Mouse (Mus musculus) urinary bladder, adult 18-20 months (tissue): ENCODE data around the gene 0610030E20Rik.

ENCODE experiments used
- DNase-seq, 2 experiments: peaks; one replicate each; pipeline ENCODE4 v3.0.0; 2022; ENCODE audit warnings: low spot score in 2 of 2, mixed read lengths in 2 of 2

The 0610030E20Rik gene

DNA sequence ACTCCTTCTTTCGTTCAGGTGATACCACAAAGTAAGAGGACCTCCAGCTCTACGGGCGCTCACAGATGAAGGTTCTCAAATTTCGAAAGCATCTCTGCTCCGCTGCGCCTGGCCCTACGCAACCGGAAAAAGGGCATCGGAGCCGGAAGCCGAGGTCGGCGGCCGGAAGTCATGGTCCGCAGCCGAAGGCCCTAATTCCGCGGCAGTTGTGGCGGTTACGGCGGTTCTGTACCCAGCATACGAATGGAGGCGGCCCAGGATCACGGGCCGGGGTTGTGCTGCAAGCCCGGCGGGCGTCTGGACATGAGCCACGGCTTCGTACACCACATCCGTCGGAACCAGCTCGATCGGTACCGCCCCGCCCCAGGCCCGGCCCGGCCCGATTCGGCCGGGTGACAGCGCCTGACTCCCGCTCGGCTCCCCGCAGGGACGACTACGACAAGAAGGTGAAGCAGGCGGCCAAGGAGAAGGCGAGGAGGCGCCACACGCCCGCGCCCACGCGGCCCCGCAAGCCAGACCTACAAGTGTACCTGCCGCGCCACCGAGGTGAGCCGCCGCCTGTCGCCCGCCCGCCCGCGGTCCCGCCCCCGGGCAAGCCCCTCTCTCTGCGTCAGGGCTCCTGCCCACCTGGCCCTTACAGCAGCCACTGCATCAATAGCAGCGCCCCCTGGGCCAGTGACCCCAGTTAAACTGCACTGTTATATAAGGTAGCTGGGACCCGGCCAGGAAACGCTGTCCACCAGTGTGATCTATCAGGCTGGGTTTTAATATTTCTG is at the start of gene 0610030E20Rik:
Gene 0610030E20Rik (plus strand): TSS at position 152 of the 776 bp plus-strand sequence.
- DNase-seq: peak; percentile 63 to 78

DNA sequence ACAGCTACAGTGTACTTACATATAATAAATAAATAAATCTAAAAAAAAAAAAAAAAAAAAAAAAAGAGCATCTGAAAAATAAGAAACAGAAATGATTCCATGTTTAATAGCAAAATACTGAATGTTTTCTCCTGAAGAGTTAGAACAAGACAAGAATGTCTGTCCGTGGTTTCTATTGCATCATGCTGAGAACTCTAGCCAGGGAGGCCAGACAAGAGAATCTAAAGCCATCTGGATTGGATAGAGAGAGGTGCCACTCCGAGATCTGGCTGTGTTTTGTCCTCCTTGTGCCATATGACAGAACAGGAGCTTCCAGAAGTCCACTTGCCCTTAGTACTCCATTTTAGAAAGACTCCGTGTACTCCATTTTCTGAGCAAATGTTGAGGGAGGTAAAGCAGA is 49.3 kb upstream of the 0610030E20Rik start:
- DNase-seq: no peak

GRCm38 (mm10) chr6:72302349-72302925 is 44.7 kb upstream of the 0610030E20Rik start:
- DNase-seq: no peak

DNA sequence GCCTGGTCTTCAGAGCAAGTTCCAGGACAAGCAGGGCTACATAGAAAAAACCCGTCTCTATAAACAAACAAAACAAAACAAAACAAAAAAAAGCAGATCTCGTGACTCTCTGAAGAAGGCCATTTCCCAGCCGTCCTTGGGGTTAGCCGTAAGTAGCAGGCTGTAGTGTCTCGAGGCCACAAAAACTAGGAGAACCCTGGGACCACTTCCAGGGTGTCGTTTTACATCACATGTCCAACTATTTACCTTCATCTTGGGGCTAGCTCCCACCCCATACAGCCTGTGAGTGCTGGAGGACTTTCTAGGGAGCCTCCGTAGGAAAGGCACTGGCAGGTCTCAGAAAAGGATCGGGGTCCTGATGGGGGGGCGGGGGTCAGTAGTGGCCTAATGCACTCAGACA is 43.6 kb upstream of the 0610030E20Rik start:
- DNase-seq: no peak

DNA sequence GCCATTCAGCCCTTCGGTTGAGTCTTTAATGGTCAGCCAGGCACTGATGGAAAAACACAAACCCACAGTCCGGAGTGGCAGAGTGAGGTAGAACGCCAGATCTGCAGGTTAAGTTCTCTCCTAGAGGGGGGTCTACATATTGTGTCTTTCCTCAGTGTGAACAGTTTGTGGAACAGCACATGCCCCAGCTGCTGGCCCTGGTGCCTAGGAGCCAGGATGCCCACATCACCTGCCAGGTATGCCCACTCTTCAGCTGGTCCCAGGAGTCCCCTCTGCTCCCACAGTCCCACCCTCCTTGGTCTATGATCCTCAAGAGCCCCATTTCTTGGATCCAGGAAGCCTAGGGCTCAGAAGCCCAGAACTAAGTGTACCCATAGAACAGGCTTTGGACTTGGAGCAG is 34.9 kb upstream of the 0610030E20Rik start:
- no peak for DNase-seq

GRCm38 (mm10) chr6:72313124-72313867 is 33.8 kb upstream of the 0610030E20Rik start:
- DNase-seq: no peak

DNA sequence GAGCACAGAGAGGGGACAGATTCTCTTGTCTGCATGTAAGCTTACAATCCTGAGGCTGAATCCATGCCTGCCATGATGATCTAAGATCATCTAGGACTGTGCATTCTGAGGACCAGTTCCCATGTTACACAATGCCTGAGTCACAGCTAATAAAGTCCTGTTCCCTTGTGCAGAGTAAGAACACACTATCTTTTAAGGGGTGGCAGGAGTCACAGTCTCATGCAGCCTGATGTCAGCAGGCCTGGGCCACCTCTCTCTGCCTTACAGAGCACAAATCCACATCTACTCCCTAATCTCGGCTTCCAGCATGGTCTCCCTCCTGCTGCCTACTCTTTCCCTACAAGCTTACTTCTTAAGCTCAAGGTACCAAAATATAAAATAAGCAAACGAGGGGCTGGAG is 31.7 kb upstream of the 0610030E20Rik start:
- no peak for DNase-seq

GRCm38 (mm10) chr6:72316044-72316443 is 31.1 kb upstream of the 0610030E20Rik start:
- DNase-seq: peak; percentile 15 to 45

DNA sequence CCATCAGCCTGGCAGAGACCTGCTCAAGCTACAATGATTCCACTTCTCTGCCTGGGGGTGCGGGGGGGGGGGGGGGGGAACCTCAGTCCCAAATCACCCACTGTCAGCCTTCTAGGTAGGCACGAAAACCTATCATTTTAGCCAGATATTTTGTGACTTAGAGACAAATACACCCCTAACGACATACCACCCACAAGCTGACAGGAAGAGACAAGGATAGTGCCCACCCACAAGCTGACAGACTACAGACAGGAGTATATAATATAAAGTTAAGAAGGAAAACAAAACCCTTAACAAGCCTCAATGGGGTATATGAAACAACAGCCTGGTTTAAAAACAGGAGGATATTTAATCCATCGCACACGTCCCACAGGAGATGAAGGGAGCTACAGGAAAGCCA is 28.7 kb upstream of the 0610030E20Rik start:
- no peak for DNase-seq

DNA sequence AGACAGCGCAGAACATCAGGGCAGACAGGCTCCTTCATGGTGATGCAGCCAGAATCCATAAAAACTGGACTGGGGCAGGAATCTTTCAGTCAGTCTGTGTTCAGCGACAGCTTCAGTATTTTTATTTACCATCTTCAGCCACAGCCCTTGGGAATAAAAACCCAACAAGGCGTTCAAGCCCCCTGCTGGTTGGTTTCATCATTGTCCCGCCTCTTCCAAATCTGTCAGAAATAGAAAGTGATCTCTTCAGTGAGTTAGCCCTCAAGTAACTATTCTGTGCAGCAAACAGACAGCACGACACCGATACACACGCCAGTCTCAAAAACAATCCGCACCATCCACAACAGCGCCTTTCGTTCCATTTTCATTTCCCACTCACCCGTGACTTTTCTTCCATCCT is 28.1 kb upstream of the 0610030E20Rik start:
- no peak for DNase-seq

- DNase-seq: no peak
These were observed 24.2 kb upstream of the 0610030E20Rik start for GRCm38 (mm10) chr6:72322936-72323335.

DNA sequence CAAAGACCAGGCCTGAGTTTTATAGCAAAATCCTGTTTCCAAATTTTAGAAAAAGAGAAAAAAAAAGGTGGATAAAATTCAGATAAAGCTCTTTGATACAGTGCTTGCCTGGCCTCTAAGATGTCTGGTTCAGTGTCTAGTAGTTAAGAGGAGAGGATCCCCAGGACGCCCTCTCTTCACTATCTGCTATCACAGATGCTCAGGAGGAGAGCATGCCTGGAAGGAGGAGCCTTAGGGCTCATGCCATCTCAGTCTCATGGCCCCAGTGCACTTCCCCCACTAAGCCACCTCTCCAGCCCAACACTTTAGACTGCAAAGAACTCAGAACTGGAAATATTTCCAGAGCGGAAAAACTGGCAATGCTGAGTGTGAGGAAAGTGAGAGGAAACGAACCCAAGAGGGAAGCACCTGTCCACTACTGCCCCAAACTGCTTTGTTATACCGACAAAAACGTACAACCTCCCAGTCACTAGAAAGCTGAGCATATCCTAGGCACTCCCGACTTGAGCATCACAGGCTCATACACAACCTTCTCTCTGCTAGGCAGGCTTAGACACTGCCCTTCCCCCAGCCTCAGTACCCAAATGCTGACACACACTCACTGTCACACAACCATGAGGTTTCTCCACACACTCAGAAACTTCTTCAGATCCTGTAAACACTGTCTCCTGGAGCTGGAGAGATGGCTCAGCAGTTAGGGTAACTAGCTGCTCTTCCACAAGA is 23.2 kb upstream of the 0610030E20Rik start:
- DNase-seq: no peak

- peak in 1 of 2 experiments; percentile 34 for DNase-seq
These were observed 20.8 kb upstream of the 0610030E20Rik start for GRCm38 (mm10) chr6:72326274-72326673.

DNA sequence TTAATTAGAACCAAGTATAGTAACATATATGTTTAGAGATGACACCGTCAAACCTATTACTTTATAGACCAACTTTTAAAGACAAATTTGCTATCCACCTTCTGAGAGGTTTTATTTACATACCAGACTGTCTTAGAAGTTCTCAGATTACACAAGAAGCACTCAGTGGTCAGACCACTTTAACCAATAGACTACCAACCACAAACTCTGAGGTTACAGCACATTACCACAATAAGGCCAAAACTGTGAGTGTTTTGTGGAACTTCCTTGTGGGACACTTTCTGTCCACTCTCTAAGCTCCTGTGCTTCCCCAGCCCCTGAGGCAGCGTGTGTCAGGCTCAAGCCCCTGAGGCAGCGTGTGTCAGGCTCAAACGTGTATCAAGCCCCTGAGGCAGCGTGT is 18.1 kb upstream of the 0610030E20Rik start:
- no peak for DNase-seq

- DNase-seq: no peak
These were observed 17.0 kb upstream of the 0610030E20Rik start for GRCm38 (mm10) chr6:72330133-72330532.

DNA sequence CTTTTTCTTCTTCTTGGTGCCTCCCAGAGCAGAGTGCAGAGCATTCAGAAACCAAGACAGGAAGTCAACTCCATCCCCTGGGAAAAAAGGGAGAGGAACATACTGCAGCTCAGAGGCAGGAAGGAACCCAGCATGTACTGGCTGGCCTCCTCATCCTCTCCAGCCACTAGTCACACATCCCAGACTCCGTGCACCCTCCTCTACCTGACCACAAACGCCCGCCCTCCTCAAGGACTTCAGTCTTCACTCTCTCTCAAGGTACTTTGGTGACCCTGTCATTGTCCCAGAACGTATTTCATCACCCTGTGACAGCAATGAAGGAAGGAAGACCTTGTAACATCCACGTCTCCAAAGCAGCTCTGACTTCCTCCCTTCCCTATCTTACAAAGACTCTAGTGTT is 14.0 kb upstream of the 0610030E20Rik start:
- no peak for DNase-seq

DNA sequence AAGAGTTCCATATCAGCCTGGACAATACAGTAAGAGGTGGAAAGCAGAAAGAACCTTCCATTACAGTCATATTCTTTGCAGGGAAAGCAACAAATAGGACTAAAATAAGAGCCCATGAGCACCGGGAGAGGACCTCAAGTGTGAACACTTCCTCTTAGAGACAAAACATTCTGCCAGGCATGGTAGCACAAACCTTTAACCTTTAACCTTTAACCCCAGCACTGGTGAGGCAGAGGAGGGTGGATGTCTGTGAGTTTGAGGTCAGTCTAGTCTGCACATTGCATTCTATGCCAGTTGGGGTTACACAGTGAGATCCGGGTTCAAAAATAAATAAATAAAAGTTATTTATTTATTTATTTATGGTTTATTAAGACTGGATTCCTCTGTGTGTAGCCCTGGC is 6.6 kb upstream of the 0610030E20Rik start:
- DNase-seq: no peak

- DNase-seq: no peak
These were observed 2.6 kb upstream of the 0610030E20Rik start for GRCm38 (mm10) chr6:72344396-72345073.

DNA sequence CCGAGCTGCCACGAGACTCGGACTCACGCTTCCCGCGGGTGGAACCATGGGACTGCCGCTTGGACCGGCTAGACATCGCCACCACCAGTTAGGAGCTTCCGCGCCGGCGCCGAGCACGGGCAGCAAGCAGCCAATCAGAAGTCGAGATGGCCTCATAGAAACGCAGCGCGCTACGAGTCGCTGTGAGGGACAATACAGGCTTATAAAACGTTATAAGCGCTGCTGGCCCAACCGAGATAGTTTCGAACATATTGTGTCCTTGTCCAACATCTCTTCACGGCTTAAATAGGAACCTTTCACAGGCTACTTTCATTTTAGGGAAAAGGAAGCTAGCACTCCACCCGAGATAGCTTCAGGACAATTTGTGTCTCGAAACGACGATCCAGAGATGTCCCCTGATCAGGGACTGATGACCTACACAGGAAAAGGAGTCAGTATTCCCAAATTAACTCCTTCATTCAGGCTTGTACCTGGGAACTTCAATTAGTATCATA is 2.0 kb upstream of the 0610030E20Rik start, which contains the start of gene Usp39:
Gene Usp39 (minus strand): TSS at position 111 of the 494 bp plus-strand sequence.
- peak; percentile 81 to 87 for DNase-seq

- no peak for DNase-seq
These were observed 1.5 kb upstream of the 0610030E20Rik start for GRCm38 (mm10) chr6:72345633-72346032.

- no peak for DNase-seq
These were observed 856 bp upstream of the 0610030E20Rik start for GRCm38 (mm10) chr6:72346261-72346660.
